Mouse (Mus musculus): Measurements from ENCODE around the gene Pah. TPM values are rescaled to one million over a fixed set of nuclear protein-coding genes. Genes with fewer than 3 reads are reported as not detected.

The Pah gene
- total RNA-seq, 2 experiments from 2014 or later: 0.23 TPM; not detected in 1

GRCm38 (mm10) chr10:87586696-87587095 lies 65.1 kb downstream of the Pah start:
- H3K4me3 ChIP-seq: no peak overlapping the region
- intact Hi-C loops (cut with DNase I): no loop called here
- TF ChIP-seq CTCF (IDR thresholded peaks at IDR 0.05): no peak
- no peak overlapping the region for H3K27ac ChIP-seq
- no peak for DNase-seq (ENCODE audit: extremely low spot score in 1 of 2, low spot score in 2 of 2)

GRCm38 (mm10) chr10:87593916-87594315 lies 72.3 kb downstream of the Pah start:
- intact Hi-C loops (cut with DNase I): no loop called here

GRCm38 (mm10) chr10:87596361-87597074 lies 74.9 kb downstream of the Pah start:
- Histone ChIP-seq H3K4me3 (no peak overlapping the region), H3K27ac (no peak overlapping the region)
- peak; percentile 75 for TF ChIP-seq CTCF (IDR thresholded peaks at IDR 0.05)
- intact Hi-C loops (cut with DNase I): loop anchor here (5.0 kb wide), 3 partner anchors 51 to 731 kb away; no protein-coding TSS in a partner anchor
- DNase-seq (ENCODE audit: extremely low spot score in 1 of 2, low spot score in 2 of 2): peak; percentile 23 to 26

More at GRCm38 (mm10) chr10:87593916-87594315, 72.3 kb downstream of the Pah start:
- no peak for TF ChIP-seq CTCF (IDR thresholded peaks at IDR 0.05)
- H3K4me3 ChIP-seq: no peak overlapping the region
- no peak for DNase-seq (ENCODE audit: extremely low spot score in 1 of 2, low spot score in 2 of 2)
- H3K27ac ChIP-seq: no peak overlapping the region

- no peak for TF ChIP-seq CTCF (IDR thresholded peaks at IDR 0.05)
- intact Hi-C loops (cut with DNase I): loop anchor here (5.0 kb wide), 3 partner anchors 50 to 730 kb away; no protein-coding TSS in a partner anchor
- Histone ChIP-seq H3K27ac (no peak overlapping the region), H3K4me3 (no peak overlapping the region)
- DNase-seq (ENCODE audit: extremely low spot score in 1 of 2, low spot score in 2 of 2): peak; percentile 10 to 11
Observed at GRCm38 (mm10) chr10:87597075-87597677, 75.6 kb downstream of the Pah start.

- Histone ChIP-seq H3K27ac (no peak overlapping the region), H3K4me3 (no peak overlapping the region)
- DNase-seq (ENCODE audit: extremely low spot score in 1 of 2, low spot score in 2 of 2): no peak
- intact Hi-C loops (cut with DNase I): no loop called here
- TF ChIP-seq CTCF (IDR thresholded peaks at IDR 0.05): no peak
Observed at GRCm38 (mm10) chr10:87602151-87602550, 80.6 kb downstream of the Pah start.

DNA sequence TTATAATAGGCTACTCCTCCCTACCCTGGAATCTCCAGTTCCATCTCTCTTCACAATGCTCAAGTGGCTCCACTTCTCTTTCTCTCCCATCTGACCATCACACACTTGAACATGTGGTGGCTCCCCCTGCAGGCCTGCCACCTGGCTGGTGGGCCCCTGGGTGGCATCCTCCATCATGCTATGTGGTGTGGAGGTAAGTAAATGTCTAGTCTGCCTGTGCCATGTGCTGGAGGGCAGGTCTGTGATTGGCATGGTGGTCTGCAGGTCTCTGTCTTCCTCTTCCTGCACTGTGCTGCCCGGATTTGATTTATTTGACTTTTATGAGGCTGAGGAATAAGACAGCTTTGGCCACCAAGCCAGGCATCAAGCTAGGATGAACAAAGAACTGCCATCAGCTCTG lies 103.6 kb downstream of the Pah start:
- intact Hi-C loops (cut with DNase I): no loop called here
- H3K4me3 ChIP-seq: no peak overlapping the region
- no peak for TF ChIP-seq CTCF (IDR thresholded peaks at IDR 0.05)
- no peak for DNase-seq (ENCODE audit: extremely low spot score in 1 of 2, low spot score in 2 of 2)
- H3K27ac ChIP-seq: no peak overlapping the region

Other genes with a start within 250 kb of the Pah start
- 1 to 10 TPM; 6.1 to 6.2 TPM for gene Ascl1, start 28.1 kb upstream of the Pah start, total RNA-seq (2021)